Mouse (Mus musculus): ENCODE data around the gene Mrpl52. TPM values are rescaled to one million over a fixed set of nuclear protein-coding genes. Genes with fewer than 3 reads are reported as not detected.

Gene Mrpl52
- total and polyA plus RNA-seq, 3 experiments: 469 to 473 TPM; not detected in 1

- TF ChIP-seq UBTF (IDR thresholded peaks at IDR 0.05; ENCODE audit: borderline replicate concordance, insufficient read depth, low read depth, low read length) (no peak), RAD21 (IDR thresholded peaks at IDR 0.05; ENCODE audit: low read depth, low read length) (no peak; the same call in 1 of the 2 replicates), EP300 (IDR thresholded peaks at IDR 0.05; ENCODE audit: low read depth in 1 of 2, low read length in 2 of 2) (peak in 1 of 2 experiments; percentile 6; a peak in 1 of 4 replicates), POLR2A (IDR thresholded peaks at IDR 0.05; ENCODE audit: control insufficient read depth in 1 of 2, insufficient read depth in 1 of 2, low read depth in 1 of 2, low read length in 2 of 2, poor library complexity in 1 of 2) (peak; percentile 71 to 83), BHLHE40 (IDR thresholded peaks at IDR 0.05; ENCODE audit: borderline replicate concordance, low read depth, low read length) (no peak), HCFC1 (IDR thresholded peaks at IDR 0.05; ENCODE audit: low read depth, low read length) (0 out of 2 replicates have a peak, but pooled peaks have one; percentile 56), RCOR1 (IDR thresholded peaks at IDR 0.05; ENCODE audit: low read depth, low read length) (0 out of 2 replicates have a peak, but pooled peaks have one; percentile 26), MEF2A (IDR thresholded peaks at IDR 0.05; ENCODE audit: extremely low read depth, insufficient replicate concordance, low read depth, low read length, poor library complexity, severe bottlenecking) (no peak)
These were observed 37.2 kb downstream of the Mrpl52 start, which contains the start of gene Lrp10 (continued) for GRCm38 (mm10) chr14:54463959-54464292.

DNA sequence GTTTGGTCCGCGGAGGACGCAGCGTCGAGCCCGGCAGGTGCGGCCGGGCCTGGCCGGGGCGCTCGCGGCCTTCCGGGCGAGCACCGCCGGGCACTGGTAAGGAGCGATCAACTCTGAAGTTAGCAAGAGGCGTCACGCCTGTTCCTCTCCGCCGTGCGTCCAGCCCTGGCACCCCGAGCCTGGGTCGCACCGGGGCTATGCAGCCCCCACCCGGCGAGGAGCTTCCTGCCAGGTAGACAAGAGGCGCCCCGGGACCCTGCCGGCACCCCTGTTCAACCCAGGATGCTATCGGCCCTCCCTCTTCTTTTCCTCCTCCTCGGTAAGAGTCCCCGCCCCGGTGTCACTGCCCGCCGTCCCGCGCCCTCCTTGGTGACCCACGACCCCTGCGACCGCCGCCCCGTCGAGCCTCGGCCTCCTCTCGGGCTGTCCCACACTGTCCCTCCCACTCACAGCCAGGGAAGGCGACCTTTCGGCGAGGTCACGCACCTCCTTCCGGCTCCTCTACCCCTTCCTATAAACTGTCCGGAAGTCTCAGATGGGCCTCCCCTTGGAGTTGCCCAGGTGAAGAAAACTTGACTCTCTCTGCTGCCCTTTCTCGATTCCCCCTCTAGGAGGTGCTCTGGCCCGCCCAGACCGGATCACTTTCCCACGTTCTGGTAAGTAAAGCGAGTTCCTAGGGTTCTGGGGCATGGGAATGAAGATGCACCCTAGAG, 37.7 kb downstream of the Mrpl52 start:
- Histone ChIP-seq H3K27me3 (ENCODE audit: control insufficient read depth in 1 of 2, insufficient read depth in 2 of 2, low read length in 2 of 2) (no peaks in the 10 kb centered on the region), H3K4me1 (ENCODE audit: control insufficient read depth in 1 of 2, insufficient read depth in 2 of 2, low read length in 2 of 2) (peaks cover 5 to 18% of the 10 kb centered on the region in 2 experiments; a peak in 3 of 4 replicates), H3K4me3 (ENCODE audit: control insufficient read depth in 1 of 2, insufficient read depth in 1 of 2, low read depth in 2 of 2, low read length in 2 of 2) (peak overlapping the region; percentile 67 to 91), H3K36me3 (ENCODE audit: control insufficient read depth in 1 of 2, insufficient read depth in 2 of 2, low read length in 2 of 2) (peaks cover 0 to 22% of the 10 kb centered on the region in 2 experiments; a peak in 3 of 4 replicates), H3K79me2 (ENCODE audit: control insufficient read depth, insufficient read depth, low read length, poor library complexity) (peaks cover 21% of the 10 kb centered on the region), H3K27ac (ENCODE audit: control insufficient read depth, low read depth, low read length) (peak overlapping the region; percentile 100), H3K9me3 (replicated peaks; ENCODE audit: insufficient read depth, low read length) (no peaks in the 10 kb centered on the region), H3K9ac (ENCODE audit: control insufficient read depth, low read depth, low read length, poor library complexity, severe bottlenecking) (peak overlapping the region; percentile 96)
- DNase-seq (ENCODE audit: low read depth, low spot score): peak; percentile 90
- TF ChIP-seq MAZ (IDR thresholded peaks at IDR 0.05; ENCODE audit: low read depth, low read length): no peak; the same call in 1 of the 2 replicates
- TF ChIP-seq RAD21 (IDR thresholded peaks at IDR 0.05; ENCODE audit: low read depth, low read length): peak; percentile 45
- no peak for TF ChIP-seq USF1 (IDR thresholded peaks at IDR 0.05; ENCODE audit: low read depth, low read length)
- TF ChIP-seq KAT2A (conservative IDR thresholded peaks at IDR 0.05; ENCODE audit: low read depth, low read length): no peak
- TF ChIP-seq USF2 (IDR thresholded peaks at IDR 0.05; ENCODE audit: borderline replicate concordance in 1 of 2, insufficient read depth in 1 of 2, low read depth in 1 of 2, low read length in 2 of 2): no peak
- TF ChIP-seq SMC3 (IDR thresholded peaks at IDR 0.05; ENCODE audit: low read depth, low read length): peak; percentile 29; the same call in 1 of the 2 replicates
- TF ChIP-seq UBTF (IDR thresholded peaks at IDR 0.05; ENCODE audit: borderline replicate concordance, insufficient read depth, low read depth, low read length): no peak
- TF ChIP-seq POLR2A (IDR thresholded peaks at IDR 0.05; ENCODE audit: control insufficient read depth in 1 of 2, insufficient read depth in 1 of 2, low read depth in 1 of 2, low read length in 2 of 2, poor library complexity in 1 of 2): no peak
- no peak for TF ChIP-seq ETS1 (IDR thresholded peaks at IDR 0.05; ENCODE audit: low read depth, low read length)
- TF ChIP-seq CTCF (IDR thresholded peaks at IDR 0.05 in 2 of 3, conservative IDR thresholded peaks at IDR 0.05 in 1 of 3; ENCODE audit: control insufficient read depth in 1 of 3, insufficient read depth in 1 of 3, low read depth in 2 of 3, low read length in 3 of 3, poor library complexity in 1 of 3, severe bottlenecking in 1 of 3): peak; percentile 51 to 73 (median 56)
- no peak for TF ChIP-seq MXI1 (IDR thresholded peaks at IDR 0.05; ENCODE audit: low read depth, low read length)
- no peak for TF ChIP-seq ZKSCAN1 (IDR thresholded peaks at IDR 0.05; ENCODE audit: low read depth, low read length)
- TF ChIP-seq GABPA (IDR thresholded peaks at IDR 0.05; ENCODE audit: low read depth, low read length): no peak
- TF ChIP-seq NRF1 (IDR thresholded peaks at IDR 0.05; ENCODE audit: insufficient read depth, low read depth, low read length, poor library complexity, severe bottlenecking): 0 out of 2 replicates have a peak, but pooled peaks have one; percentile 31
- no peak for TF ChIP-seq NELFE (IDR thresholded peaks at IDR 0.05; ENCODE audit: low read depth, low read length)
- no peak for TF ChIP-seq MYB (IDR thresholded peaks at IDR 0.05; ENCODE audit: low read depth, low read length)
- no peak for TF ChIP-seq EP300 (IDR thresholded peaks at IDR 0.05; ENCODE audit: low read depth in 1 of 2, low read length in 2 of 2)
- TF ChIP-seq GATA1 (IDR thresholded peaks at IDR 0.05; ENCODE audit: low read depth, low read length): no peak
- no peak for TF ChIP-seq TBP (IDR thresholded peaks at IDR 0.05; ENCODE audit: low read depth, low read length)
- TF ChIP-seq JUND (IDR thresholded peaks at IDR 0.05; ENCODE audit: low read depth, low read length): no peak
- TF ChIP-seq ELF1 (IDR thresholded peaks at IDR 0.05; ENCODE audit: low read depth, low read length): peak; percentile 65
- no peak for TF ChIP-seq TCF12 (IDR thresholded peaks at IDR 0.05; ENCODE audit: low read depth, low read length)
- TF ChIP-seq ZC3H11A (IDR thresholded peaks at IDR 0.05; ENCODE audit: low read depth, low read length): no peak; the same call in 1 of the 2 replicates
- no peak for TF ChIP-seq MAX (IDR thresholded peaks at IDR 0.05; ENCODE audit: low read length)
- no peak for TF ChIP-seq TAL1 (IDR thresholded peaks at IDR 0.05; ENCODE audit: low read length)
- no peak; the same call in 1 of the 2 replicates for TF ChIP-seq ZMIZ1 (IDR thresholded peaks at IDR 0.05; ENCODE audit: low read depth, low read length)
- TF ChIP-seq HCFC1 (IDR thresholded peaks at IDR 0.05; ENCODE audit: low read depth, low read length): 0 out of 2 replicates have a peak, but pooled peaks have one; percentile 40
- TF ChIP-seq BHLHE40 (IDR thresholded peaks at IDR 0.05; ENCODE audit: borderline replicate concordance, low read depth, low read length): no peak
- TF ChIP-seq MYC (IDR thresholded peaks at IDR 0.05; ENCODE audit: low read depth, low read length): 0 out of 2 replicates have a peak, but pooled peaks have one; percentile 21

All from MEL (cell line).